Mouse (Mus musculus) cortical plate, adult 2 months (tissue): Measurements from ENCODE around the gene Cltb.

Source experiments
- CTCF ChIP-seq: fragments of 200-500 bp; IDR thresholded peaks from 2 replicates; pipeline ENCODE4 v1.5.1; 2011; ENCODE audit warnings: mild to moderate bottlenecking, control low read depth, low read length; ENCODE audit not compliant: insufficient read depth; ENCODE audit errors: extremely low read depth
- POLR2A ChIP-seq: fragments of 200-500 bp; IDR thresholded peaks from 2 replicates; pipeline ENCODE4 v1.6.1; 2011; ENCODE audit warnings: mild to moderate bottlenecking, low read length, control low read depth; ENCODE audit not compliant: insufficient read depth; ENCODE audit errors: extremely low read depth

GRCm38 (mm10) chr13:54629128-54629527, 18.0 kb upstream of the Cltb start:
- TF ChIP-seq CTCF (no peak), POLR2A (no peak)
